Mouse (Mus musculus) intestine, embryonic 16.5 days (tissue): ENCODE measurements around the gene Arhgap15. TPM values are rescaled to one million over a fixed set of nuclear protein-coding genes. Genes with fewer than 3 reads are reported as not detected.
A peak's percentile ranks its signal among the peaks of the same experiment; 100 is the strongest.

Experiments used
- ATAC-seq: fragments of 200-750 bp; cut with Nextera tagmentation; 2 replicates; pipeline ENCODE4 v1.8.0; 2017; ENCODE audit warnings: moderate TSS enrichment, moderate library complexity
- H3K27ac ChIP-seq: fragments of 300-500 bp; sonication (generic); 2 replicates; pipeline ENCODE4 v1.5.1; 2014; ENCODE audit warnings: mild to moderate bottlenecking, low read length
- H3K27me3 ChIP-seq: fragments of 300-500 bp; sonication (generic); replicated peaks from 2 replicates; pipeline ENCODE4 v1.6.1; 2014; ENCODE audit warnings: low read length, control low read depth, mixed read lengths; ENCODE audit not compliant: control insufficient read depth, insufficient read depth
- H3K36me3 ChIP-seq: fragments of 300-500 bp; sonication (generic); 2 replicates; pipeline ENCODE4 v1.6.1; 2014; ENCODE audit warnings: low read length, control low read depth; ENCODE audit not compliant: control insufficient read depth, insufficient read depth
- H3K4me1 ChIP-seq: fragments of 300-500 bp; sonication (generic); 2 replicates; pipeline ENCODE4 v1.6.1; 2014; ENCODE audit warnings: low read length, control low read depth, mixed read lengths; ENCODE audit not compliant: control insufficient read depth, insufficient read depth
- H3K4me2 ChIP-seq: fragments of 300-500 bp; sonication (generic); 2 replicates; pipeline ENCODE4 v1.6.1; 2014; ENCODE audit warnings: low read depth, low read length, control low read depth
- H3K4me3 ChIP-seq: fragments of 300-500 bp; sonication (generic); 2 replicates; pipeline ENCODE4 v1.5.1; 2014; ENCODE audit warnings: mild to moderate bottlenecking, low read length
- H3K9ac ChIP-seq: fragments of 300-500 bp; sonication (generic); 2 replicates; pipeline ENCODE4 v1.6.1; 2014; ENCODE audit warnings: low read depth, low read length
- H3K9me3 ChIP-seq: fragments of 300-500 bp; sonication (generic); 2 replicates; pipeline ENCODE4 v1.6.1; 2016; ENCODE audit warnings: low read length, control low read depth; ENCODE audit not compliant: control insufficient read depth
- WGBS: fragments of 180-500 bp; shearing (Covaris S2); extraction: QIAGEN DNeasy Blood & Tissue Kit; methylation state at CpG from one replicate; pipeline ENCODE4 v1.1.7; 2014; 5-methylcytosine and 5-hydroxymethylcytosine counted together
- polyA plus RNA-seq: library from polyadenylated mRNA; unstranded; fragments of >200 nt; fragmentation: Nextera tagmentation; extraction: Ambion mirVana; gene quantifications from 2 replicates; pipeline ENCODE4 v1.2.1, GENCODE M21; 2015

Gene Arhgap15
- polyA plus RNA-seq, 1 experiment from 2014 or later, result 1.2 TPM

- Histone ChIP-seq H3K27ac (no peak overlapping the region), H3K36me3 (no peaks in the 10 kb centered on the region), H3K4me1 (no peaks in the 10 kb centered on the region), H3K9me3 (no peaks in the 10 kb centered on the region), H3K9ac (no peak overlapping the region), H3K4me3 (no peak overlapping the region), H3K27me3 (no peaks in the 10 kb centered on the region), H3K4me2 (no peak overlapping the region)
- WGBS, result 83% methylated on average over 4 of the region's 4 CpGs
- ATAC-seq, result no peak
Measured at GRCm38 (mm10) chr2:44081241-44081640, 332.6 kb downstream of the Arhgap15 start.

GRCm38 (mm10) chr2:44084471-44084870 lies 335.8 kb downstream of the Arhgap15 start:
- H3K9ac ChIP-seq, result no peak overlapping the region
- H3K9me3 ChIP-seq, result no peaks in the 10 kb centered on the region
- H3K4me3 ChIP-seq, result no peak overlapping the region
- 63% methylated on average over 2 of the region's 2 CpGs for WGBS
- no peaks in the 10 kb centered on the region for H3K4me1 ChIP-seq
- H3K27ac ChIP-seq, result no peak overlapping the region
- no peak for ATAC-seq
- no peaks in the 10 kb centered on the region for H3K36me3 ChIP-seq
- H3K27me3 ChIP-seq, result no peaks in the 10 kb centered on the region
- H3K4me2 ChIP-seq, result no peak overlapping the region

DNA sequence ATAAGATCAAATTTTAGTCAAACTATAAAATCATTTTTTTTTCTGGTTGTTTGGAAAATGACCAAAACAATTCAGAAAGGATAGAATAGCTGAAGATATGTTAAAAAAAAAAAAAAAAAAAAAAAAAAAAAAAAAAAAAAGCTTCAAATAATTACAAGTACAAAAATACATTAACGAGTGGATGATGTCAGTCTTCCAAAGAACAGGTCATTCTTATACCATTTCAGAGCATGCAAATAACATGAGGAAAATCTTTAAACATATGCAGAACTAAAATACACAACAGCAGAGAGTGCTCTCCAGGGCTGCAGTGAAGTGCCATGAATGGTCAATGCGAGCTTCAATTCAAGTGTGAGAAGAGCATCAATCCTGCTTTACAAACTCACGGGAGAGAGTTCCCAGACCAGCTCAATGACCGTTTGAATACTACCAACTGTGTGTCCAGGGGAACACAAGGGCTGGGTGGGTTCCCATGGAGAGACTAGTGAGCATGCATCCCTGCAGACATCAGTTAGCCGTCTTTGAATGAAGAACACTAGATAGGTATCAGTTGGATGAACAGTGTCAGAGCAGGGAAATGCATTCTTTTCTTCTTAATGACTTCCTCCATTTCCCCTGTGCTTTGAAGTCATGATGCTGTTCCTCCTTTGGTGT lies 337.9 kb downstream of the Arhgap15 start:
- Histone ChIP-seq H3K9me3 (no peaks in the 10 kb centered on the region), H3K27me3 (no peaks in the 10 kb centered on the region), H3K4me1 (no peaks in the 10 kb centered on the region), H3K27ac (no peak overlapping the region), H3K9ac (no peak overlapping the region), H3K4me2 (no peak overlapping the region), H3K4me3 (no peak overlapping the region), H3K36me3 (no peaks in the 10 kb centered on the region)
- WGBS, result 68% methylated on average over 5 of the region's 5 CpGs
- ATAC-seq, result no peak

GRCm38 (mm10) chr2:44098552-44098951 lies 349.9 kb downstream of the Arhgap15 start:
- Histone ChIP-seq H3K27ac (no peak overlapping the region), H3K36me3 (no peaks in the 10 kb centered on the region), H3K9me3 (no peaks in the 10 kb centered on the region), H3K4me3 (no peak overlapping the region), H3K4me2 (no peak overlapping the region), H3K9ac (no peak overlapping the region), H3K27me3 (no peaks in the 10 kb centered on the region), H3K4me1 (0 out of 2 replicates have a peak, but pooled peaks cover 2% of the 10 kb centered on the region)
- ATAC-seq, result no peak
- 78% methylated on average over 4 of the region's 4 CpGs for WGBS

DNA sequence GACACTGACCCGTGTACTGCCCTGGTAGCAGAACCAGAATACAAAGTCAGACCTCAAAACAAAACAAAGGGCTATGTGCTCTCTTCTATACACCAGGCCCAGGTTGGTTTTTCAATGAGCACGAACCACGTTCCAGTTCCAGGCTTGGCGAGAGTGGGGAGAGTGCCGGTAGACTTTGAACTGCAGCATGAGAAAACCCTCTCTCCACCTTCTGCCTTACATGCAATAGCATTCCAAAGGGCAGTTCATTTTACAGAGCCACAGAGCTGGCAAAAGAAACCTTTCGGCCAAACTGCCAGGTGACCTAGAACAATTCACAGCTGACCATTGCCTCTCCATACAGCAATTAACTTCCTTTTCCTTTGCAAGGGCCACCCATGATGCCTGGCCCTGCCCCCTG lies 353.7 kb downstream of the Arhgap15 start:
- no peak overlapping the region for H3K4me3 ChIP-seq
- no peak overlapping the region for H3K9ac ChIP-seq
- no peak overlapping the region for H3K27ac ChIP-seq
- no peaks in the 10 kb centered on the region for H3K27me3 ChIP-seq
- 90% methylated on average over 6 of the region's 6 CpGs for WGBS
- no peaks in the 10 kb centered on the region for H3K9me3 ChIP-seq
- no peak overlapping the region for H3K4me2 ChIP-seq
- ATAC-seq, result 0 out of 2 replicates have a peak, but pooled peaks have one; percentile 15
- no peaks in the 10 kb centered on the region for H3K36me3 ChIP-seq
- H3K4me1 ChIP-seq, result peaks cover 7% of the 10 kb centered on the region

DNA sequence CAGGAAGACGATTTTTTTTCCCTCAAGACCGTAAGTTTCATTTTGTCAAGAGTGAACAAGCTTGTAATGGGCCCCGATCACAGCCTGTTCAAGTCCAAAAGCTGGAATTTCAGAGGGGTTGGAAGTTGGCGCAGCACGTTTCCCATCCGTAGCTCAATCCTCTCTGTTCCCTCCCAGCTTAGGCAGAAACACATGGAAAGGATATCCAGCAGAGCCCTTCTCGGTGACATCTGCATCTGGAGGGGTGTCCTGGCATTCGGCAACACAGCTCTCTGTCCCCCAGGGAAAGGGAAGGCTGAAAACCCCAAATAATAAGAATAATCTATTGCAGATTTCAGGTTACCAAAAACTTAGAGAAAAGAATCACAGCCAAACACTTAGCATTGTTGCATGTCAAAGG lies 354.7 kb downstream of the Arhgap15 start:
- Histone ChIP-seq H3K4me3 (no peak overlapping the region), H3K4me1 (peaks cover 7% of the 10 kb centered on the region), H3K9me3 (no peaks in the 10 kb centered on the region), H3K27me3 (no peaks in the 10 kb centered on the region), H3K36me3 (no peaks in the 10 kb centered on the region), H3K9ac (no peak overlapping the region), H3K27ac (peak overlapping the region; percentile 59), H3K4me2 (no peak overlapping the region)
- 63% methylated on average over 8 of the region's 8 CpGs for WGBS
- no peak for ATAC-seq

DNA sequence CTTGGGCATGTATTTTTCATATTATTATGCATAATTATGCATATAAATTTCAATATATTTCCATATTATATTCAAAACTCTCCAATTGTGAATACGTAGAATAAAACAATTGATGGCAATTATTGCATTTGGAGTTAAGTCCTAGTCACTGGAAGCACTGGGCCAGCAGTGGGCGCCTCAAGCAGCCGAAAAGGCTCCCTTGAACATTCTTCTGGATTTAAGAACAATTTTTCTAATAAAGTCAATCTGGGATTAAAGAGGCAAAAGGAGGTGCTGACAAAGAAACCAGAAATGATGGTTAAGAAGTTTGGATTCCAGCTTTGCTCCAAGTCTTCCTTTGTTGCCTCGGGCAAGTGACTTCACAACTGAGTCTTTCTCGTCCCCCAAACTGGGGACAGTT lies 355.1 kb downstream of the Arhgap15 start:
- Histone ChIP-seq H3K9me3 (no peaks in the 10 kb centered on the region), H3K27ac (peak overlapping the region; percentile 78), H3K4me3 (no peak overlapping the region), H3K4me2 (no peak overlapping the region), H3K36me3 (no peaks in the 10 kb centered on the region), H3K27me3 (no peaks in the 10 kb centered on the region), H3K4me1 (peaks cover 7% of the 10 kb centered on the region), H3K9ac (no peak overlapping the region)
- no peak for ATAC-seq
- 74% methylated on average over 5 of the region's 5 CpGs for WGBS

DNA sequence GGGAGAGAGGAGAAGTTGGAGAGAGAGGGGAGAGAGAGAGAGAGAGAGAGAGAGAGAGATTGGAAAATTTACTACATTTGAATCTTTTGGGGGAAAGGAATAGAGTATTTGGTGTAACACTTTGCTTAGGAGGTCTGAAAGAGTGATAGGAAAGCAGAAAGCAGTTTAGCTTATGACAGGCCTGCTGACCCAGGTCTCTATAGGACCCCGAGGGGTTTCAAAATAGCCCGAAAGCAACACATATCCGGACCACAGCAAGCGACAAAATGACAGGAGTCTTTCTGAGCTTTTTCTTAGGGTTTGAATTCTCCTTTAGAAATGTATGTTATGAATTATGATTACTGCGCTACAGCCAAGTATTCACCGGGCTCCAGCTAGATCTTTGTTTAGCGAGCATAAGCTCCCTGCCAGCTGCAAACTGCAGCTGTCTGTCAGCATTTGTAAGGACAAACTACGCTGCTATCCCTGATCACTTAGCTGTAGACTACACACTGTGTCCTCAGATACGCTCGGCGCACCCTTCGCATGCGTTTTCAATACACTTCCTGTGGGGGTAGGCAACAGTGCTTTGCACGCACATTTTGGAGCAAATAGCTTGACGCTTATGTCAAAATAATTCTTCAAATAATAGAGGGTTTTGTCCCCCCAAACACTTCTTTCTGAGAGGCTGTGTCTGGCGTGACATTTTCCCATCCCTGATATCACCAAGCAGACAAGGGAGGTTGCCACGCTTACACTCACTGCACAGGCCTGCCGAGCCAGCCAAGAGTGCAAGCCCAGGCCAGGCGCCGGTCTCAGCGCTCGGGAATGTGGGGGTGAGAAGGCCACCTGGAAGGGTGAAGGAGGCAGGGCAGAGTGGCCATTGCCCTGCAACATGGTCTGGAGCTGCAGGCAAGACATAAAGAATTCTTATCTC lies 355.9 kb downstream of the Arhgap15 start:
- peak; percentile 89 for ATAC-seq
- Histone ChIP-seq H3K36me3 (no peaks in the 10 kb centered on the region), H3K9me3 (no peaks in the 10 kb centered on the region), H3K4me3 (no peak overlapping the region), H3K4me1 (peaks cover 7% of the 10 kb centered on the region), H3K27ac (peak overlapping the region; percentile 89), H3K9ac (peak overlapping the region; percentile 26; the same call in 1 of the 2 replicates), H3K27me3 (no peaks in the 10 kb centered on the region), H3K4me2 (no peak overlapping the region)
- WGBS, result 37% methylated on average over 22 of the region's 22 CpGs

DNA sequence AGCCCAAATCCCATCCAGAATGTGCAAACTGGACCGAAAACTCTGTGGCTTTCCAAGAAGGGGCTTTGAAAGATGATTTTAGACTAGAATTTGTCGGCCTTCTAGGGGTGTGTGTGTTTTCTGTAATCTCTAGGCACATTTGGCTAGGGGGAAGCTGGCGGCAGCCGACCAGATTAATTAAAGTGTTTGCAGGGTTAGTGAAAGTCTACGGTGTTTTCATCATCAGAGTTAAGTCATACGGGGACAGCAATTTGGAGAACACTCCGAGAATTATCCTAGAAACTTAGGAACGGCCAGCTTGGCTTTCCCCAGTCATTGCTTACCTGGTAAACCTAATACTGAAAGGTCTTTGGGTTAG lies 356.6 kb downstream of the Arhgap15 start:
- no peak overlapping the region for H3K4me3 ChIP-seq
- H3K27me3 ChIP-seq, result no peaks in the 10 kb centered on the region
- no peak for ATAC-seq
- H3K9ac ChIP-seq, result peak overlapping the region; percentile 26; the same call in 1 of the 2 replicates
- H3K4me2 ChIP-seq, result no peak overlapping the region
- WGBS, result 54% methylated on average over 8 of the region's 8 CpGs
- no peaks in the 10 kb centered on the region for H3K9me3 ChIP-seq
- H3K27ac ChIP-seq, result peak overlapping the region; percentile 89
- H3K36me3 ChIP-seq, result no peaks in the 10 kb centered on the region
- H3K4me1 ChIP-seq, result peaks cover 7% of the 10 kb centered on the region
